Comparison of ENCODE assay signal across 8 mouse cellular contexts in genomic region chr9:65390752-65391612, GRCm38 (mm10). TPM values are rescaled to one million over a fixed set of nuclear protein-coding genes. Genes with fewer than 3 reads are reported as not detected.
DNase-seq lines count a peak whose midpoint lies in the region; ATAC-seq and TF ChIP-seq lines count a peak whose summit lies in the region.

No protein-coding gene starts in this region.

- H3K9ac ChIP-seq in liver, embryonic 12.5 days = no peak overlapping the region

- intact Hi-C loops in left cerebral cortex, adult 2 months (cut with DNase I) = no loop called here
- intact Hi-C loops in left cerebral cortex, postnatal 36 days (cut with DNase I) = no loop called here

- peak overlapping the region; percentile 53 for H3K4me2 ChIP-seq in liver, embryonic 12.5 days

- peak overlapping the region; percentile 17 for H3K4me3 ChIP-seq in left cerebral cortex, adult 2 months
- H3K4me3 ChIP-seq in liver, embryonic 12.5 days = peak overlapping the region; percentile 39

- DNase-seq in left cerebral cortex, adult 2 months (ENCODE audit: extremely low spot score in 1 of 2, low spot score in 2 of 2) = no peak
- DNase-seq in left cerebral cortex, postnatal 36 days (ENCODE audit: low spot score in 2 of 2) = no peak
- DNase-seq in embryo, embryonic 10 days (ENCODE audit: low spot score) = peak; percentile 27
- peak; percentile 42 for DNase-seq in heart, postnatal 4 days
- DNase-seq in splenic B cell, adult 2 months (ENCODE audit: low read depth, low spot score) = peak; percentile 4
- no peak for DNase-seq in left cerebral cortex, adult 9 months (ENCODE audit: low spot score in 2 of 2)
- no peak for DNase-seq in gastrocnemius, postnatal 25 days

- no peaks in the 10 kb centered on the region for H3K36me3 ChIP-seq in liver, embryonic 12.5 days
- no peaks in the 10 kb centered on the region for H3K36me3 ChIP-seq in splenic B cell, adult 2 months (ENCODE audit: control insufficient read depth, insufficient read depth, low read length, poor library complexity, severe bottlenecking)

- no peak for TF ChIP-seq CTCF in left cerebral cortex, adult 2 months (IDR thresholded peaks at IDR 0.05)

- H3K27me3 ChIP-seq in liver, embryonic 12.5 days (replicated peaks) = peaks cover 69% of the 10 kb centered on the region
- H3K27me3 ChIP-seq in splenic B cell, adult 2 months (ENCODE audit: control insufficient read depth, insufficient read depth, low read length, poor library complexity, severe bottlenecking) = no peaks in the 10 kb centered on the region

- H3K27ac ChIP-seq in left cerebral cortex, adult 2 months = no peak overlapping the region
- H3K27ac ChIP-seq in liver, embryonic 12.5 days = no peak overlapping the region

- ATAC-seq in liver, embryonic 12.5 days = no peak

- H3K9me3 ChIP-seq in liver, embryonic 12.5 days (replicated peaks) = no peaks in the 10 kb centered on the region

- H3K4me1 ChIP-seq in liver, embryonic 12.5 days = 0 out of 2 replicates have a peak, but pooled peaks cover 8% of the 10 kb centered on the region

- 12% methylated on average over 96 of the region's 96 CpGs for WGBS in liver, embryonic 12.5 days (ENCODE audit: insufficient replicate concordance)

RNA-seq across cellular contexts. Expression of gene Kbtbd13, which starts 0.5 kb away (rescaled TPM):
- under 1 TPM; 0.14 to 0.25 TPM for total RNA-seq in left cerebral cortex, adult 2 months (2021)
- total RNA-seq in left cerebral cortex, postnatal 36 days (2021) = under 1 TPM; 0.17 to 0.18 TPM
- 1 to 10 TPM; 1.1 to 1.2 TPM for total RNA-seq in heart, postnatal 4 days (2021)
- polyA plus RNA-seq in liver, embryonic 12.5 days (2016; fragmentation: Nextera tagmentation; extraction: Ambion mirVana) = 0.21 and 0.26 TPM in 2 replicates
- total RNA-seq in gastrocnemius, postnatal 25 days (2021) = 10 to 100 TPM; 10.3 to 11.6 TPM

RNA-seq across cellular contexts. Expression of gene Rasl12, which starts 7.3 kb away (rescaled TPM):
- 1 to 10 TPM; 2.3 to 3.2 TPM for total RNA-seq in left cerebral cortex, adult 2 months (2021)
- total RNA-seq in left cerebral cortex, postnatal 36 days (2021) = 1 to 10 TPM; 3.4 to 3.5 TPM
- total RNA-seq in heart, postnatal 4 days (2021) = 10 to 100 TPM in 1 of 2 experiments, 1 to 10 TPM in 1; 10.0 to 10.7 TPM
- polyA plus RNA-seq in liver, embryonic 12.5 days (2016; fragmentation: Nextera tagmentation; extraction: Ambion mirVana) = 0.35 and 0.45 TPM in 2 replicates
- total RNA-seq in gastrocnemius, postnatal 25 days (2021) = 1 to 10 TPM; 3.1 to 4.4 TPM

RNA-seq across cellular contexts. Expression of gene Ubap1l, which starts 30.1 kb away (rescaled TPM):
- total RNA-seq in left cerebral cortex, adult 2 months (2021) = 1 to 10 TPM; 4.5 to 7.4 TPM
- 1 to 10 TPM; 1.3 to 4.5 TPM for total RNA-seq in left cerebral cortex, postnatal 36 days (2021)
- under 1 TPM in 1 of 2 experiments, not detected in 1; 0.36 TPM for total RNA-seq in heart, postnatal 4 days (2021)
- polyA plus RNA-seq in liver, embryonic 12.5 days (2016; fragmentation: Nextera tagmentation; extraction: Ambion mirVana) = not detected in 2 replicates
- under 1 TPM; 0.20 to 0.64 TPM for total RNA-seq in gastrocnemius, postnatal 25 days (2021)

RNA-seq across cellular contexts. Expression of gene Slc51b, which starts 31.8 kb away (rescaled TPM):
- total RNA-seq in left cerebral cortex, adult 2 months (2021) = not detected
- not detected for total RNA-seq in left cerebral cortex, postnatal 36 days (2021)
- total RNA-seq in heart, postnatal 4 days (2021) = not detected
- 0.32 TPM in 1 of 2 replicates, not detected in the other for polyA plus RNA-seq in liver, embryonic 12.5 days (2016; fragmentation: Nextera tagmentation; extraction: Ambion mirVana)
- total RNA-seq in gastrocnemius, postnatal 25 days (2021) = not detected

RNA-seq across cellular contexts. Expression of gene Mtfmt, which starts 44.6 kb away (rescaled TPM):
- 10 to 100 TPM; 16.1 to 18.0 TPM for total RNA-seq in left cerebral cortex, adult 2 months (2021)
- total RNA-seq in left cerebral cortex, postnatal 36 days (2021) = 10 to 100 TPM; 16.6 to 19.0 TPM
- 1 to 10 TPM; 7.6 to 8.8 TPM for total RNA-seq in heart, postnatal 4 days (2021)
- polyA plus RNA-seq in liver, embryonic 12.5 days (2016; fragmentation: Nextera tagmentation; extraction: Ambion mirVana) = 11.7 and 12.9 TPM in 2 replicates
- total RNA-seq in gastrocnemius, postnatal 25 days (2021) = 1 to 10 TPM; 5.0 to 5.3 TPM

Comparison
In these comparisons a context has a peak if more than half of its experiments do, and no peak if none do; other contexts are left out.
1. DNase-seq: peak in embryo, embryonic 10 days (single experiment), heart, postnatal 4 days (single experiment) and splenic B cell, adult 2 months (single experiment); none in left cerebral cortex, adult 2 months (0 of 2), left cerebral cortex, postnatal 36 days (0 of 2), left cerebral cortex, adult 9 months (0 of 2) and gastrocnemius, postnatal 25 days (single experiment).
2. RNA of gene Kbtbd13, which starts 0.5 kb away (total RNA-seq): 10.3 to 11.6 TPM in gastrocnemius, postnatal 25 days; 1.1 to 1.2 TPM in heart, postnatal 4 days, 0.14 to 0.25 TPM in left cerebral cortex, adult 2 months and 0.17 to 0.18 TPM in left cerebral cortex, postnatal 36 days; every median in the first group is over 4 times any median in the second.